Mouse (Mus musculus) limb, embryonic 15.5 days (tissue): Measurements from ENCODE around the gene Rcc2. TPM values are rescaled to one million over a fixed set of nuclear protein-coding genes. Genes with fewer than 3 reads are reported as not detected.

Experiments used
- ATAC-seq: fragments of 200-750 bp; cut with Nextera tagmentation; 2 replicates; pipeline ENCODE4 v1.8.0; 2017; ENCODE audit warnings: low read depth, moderate TSS enrichment; ENCODE audit not compliant: insufficient number of reproducible peaks, low FRiP score, low TSS enrichment
- H3K27ac ChIP-seq: fragments of 300-500 bp; sonication (generic); 2 replicates; pipeline ENCODE4 v1.5.1; 2015; ENCODE audit warnings: moderate library complexity, mild to moderate bottlenecking, inconsistent platforms
- H3K27me3 ChIP-seq: fragments of 300-500 bp; sonication (generic); 2 replicates; pipeline ENCODE4 v1.6.1; 2015; ENCODE audit warnings: inconsistent platforms
- H3K36me3 ChIP-seq: fragments of 300-500 bp; sonication (generic); 2 replicates; pipeline ENCODE4 v1.6.1; 2015; ENCODE audit warnings: inconsistent platforms
- H3K4me1 ChIP-seq: fragments of 300-500 bp; sonication (generic); 2 replicates; pipeline ENCODE4 v1.6.1; 2015; ENCODE audit warnings: inconsistent platforms
- H3K4me2 ChIP-seq: fragments of 300-500 bp; sonication (generic); 2 replicates; pipeline ENCODE4 v1.6.1; 2015; ENCODE audit warnings: mild to moderate bottlenecking, inconsistent platforms
- H3K4me3 ChIP-seq: fragments of 300-500 bp; sonication (generic); 2 replicates; pipeline ENCODE4 v1.5.1; 2015; ENCODE audit warnings: mild to moderate bottlenecking, inconsistent platforms
- H3K9ac ChIP-seq: fragments of 300-500 bp; sonication (generic); 2 replicates; pipeline ENCODE4 v1.6.1; 2015; ENCODE audit warnings: inconsistent platforms
- H3K9me3 ChIP-seq: fragments of 300-500 bp; sonication (generic); 2 replicates; pipeline ENCODE4 v1.6.1; 2016; ENCODE audit warnings: inconsistent platforms
- WGBS: fragments of 180-500 bp; shearing (Covaris S2); methylation state at CpG from one replicate; pipeline ENCODE4 v1.1.7; 2015; 5-methylcytosine and 5-hydroxymethylcytosine counted together
- polyA plus RNA-seq: library from polyadenylated mRNA; unstranded; fragments of >200 nt; fragmentation: Nextera tagmentation; extraction: Ambion mirVana; gene quantifications from 2 replicates; pipeline ENCODE4 v1.2.1, GENCODE M21; 2015

Gene Rcc2
- polyA plus RNA-seq, 1 experiment from 2014 or later, result 32.5 TPM

DNA sequence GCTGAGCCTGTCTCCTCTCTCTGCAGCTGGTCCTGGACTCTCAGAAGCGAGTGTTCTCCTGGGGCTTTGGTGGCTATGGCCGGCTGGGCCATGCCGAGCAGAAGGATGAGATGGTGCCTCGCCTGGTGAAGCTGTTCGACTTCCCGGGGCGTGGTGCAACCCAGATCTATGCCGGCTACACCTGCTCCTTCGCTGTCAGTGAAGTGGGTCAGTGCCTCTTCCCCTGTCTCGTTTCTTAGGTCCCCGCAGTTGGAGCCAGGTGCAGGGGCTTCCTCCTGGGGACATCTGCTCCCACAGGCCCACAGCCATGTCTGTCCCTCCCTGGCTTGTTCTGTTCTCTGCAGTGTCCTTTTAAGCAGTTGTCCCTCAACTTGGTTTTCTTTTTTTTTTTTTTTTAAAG, 16.7 kb downstream of the Rcc2 start:
- Histone ChIP-seq H3K4me3 (no peak overlapping the region), H3K36me3 (peaks cover 95% of the 10 kb centered on the region), H3K9me3 (no peaks in the 10 kb centered on the region), H3K27ac (no peak overlapping the region), H3K27me3 (no peaks in the 10 kb centered on the region), H3K4me2 (no peak overlapping the region), H3K4me1 (peaks cover 18% of the 10 kb centered on the region), H3K9ac (no peak overlapping the region)
- ATAC-seq, result no peak
- 89% methylated on average over 11 of the region's 11 CpGs for WGBS

DNA sequence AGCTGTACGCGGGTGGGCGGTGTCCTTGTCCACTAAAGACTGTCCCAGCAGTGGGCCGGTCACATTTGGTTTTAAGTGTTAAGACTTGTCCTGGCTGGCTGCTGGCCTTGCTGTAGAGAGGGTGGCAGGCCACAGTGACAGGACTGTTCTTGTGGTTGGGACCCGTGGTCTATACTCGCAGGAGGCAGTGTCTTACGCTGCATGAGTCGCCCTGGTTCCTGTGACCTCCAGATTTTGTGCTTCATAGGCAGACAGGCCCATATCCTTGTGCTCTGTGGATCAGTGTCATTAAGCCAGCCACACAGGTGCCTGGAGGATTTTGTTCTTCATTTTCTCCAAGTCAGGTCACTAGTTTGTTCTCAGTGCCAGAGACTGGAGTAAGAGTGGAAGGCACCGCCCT, 18.1 kb downstream of the Rcc2 start:
- H3K9me3 ChIP-seq, result no peaks in the 10 kb centered on the region
- H3K4me3 ChIP-seq, result no peak overlapping the region
- no peak overlapping the region for H3K27ac ChIP-seq
- H3K4me2 ChIP-seq, result no peak overlapping the region
- no peak for ATAC-seq
- H3K9ac ChIP-seq, result no peak overlapping the region
- 94% methylated on average over 9 of the region's 9 CpGs for WGBS
- peaks cover 94% of the 10 kb centered on the region for H3K36me3 ChIP-seq
- H3K4me1 ChIP-seq, result peaks cover 14% of the 10 kb centered on the region
- H3K27me3 ChIP-seq, result no peaks in the 10 kb centered on the region

DNA sequence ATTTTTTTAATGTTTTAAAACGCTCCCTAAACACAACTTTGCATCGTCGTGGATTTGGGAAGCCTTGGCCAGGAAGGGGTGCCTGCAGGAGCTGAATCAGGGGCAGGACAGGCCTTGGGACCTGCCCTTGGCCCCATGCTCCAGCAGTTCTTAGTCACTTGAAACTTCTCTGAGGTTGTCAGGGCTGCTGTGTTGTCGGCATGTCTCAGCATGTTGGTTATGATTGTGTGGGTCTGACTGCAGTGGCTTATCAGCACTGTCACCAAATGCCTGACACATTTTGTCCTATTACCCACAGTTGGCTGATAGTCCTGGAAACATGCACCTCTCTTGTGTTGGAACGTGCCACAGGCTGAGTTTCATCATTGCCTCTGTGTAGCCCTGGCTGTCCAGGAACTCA, 19.8 kb downstream of the Rcc2 start:
- no peak overlapping the region for H3K27ac ChIP-seq
- 77% methylated on average over 5 of the region's 5 CpGs for WGBS
- H3K4me3 ChIP-seq, result no peak overlapping the region
- no peak overlapping the region for H3K4me2 ChIP-seq
- peaks cover 6% of the 10 kb centered on the region; the same call in 1 of the 2 replicates for H3K4me1 ChIP-seq
- no peaks in the 10 kb centered on the region for H3K9me3 ChIP-seq
- no peak for ATAC-seq
- no peak overlapping the region for H3K9ac ChIP-seq
- H3K36me3 ChIP-seq, result peaks cover 79% of the 10 kb centered on the region
- H3K27me3 ChIP-seq, result no peaks in the 10 kb centered on the region

DNA sequence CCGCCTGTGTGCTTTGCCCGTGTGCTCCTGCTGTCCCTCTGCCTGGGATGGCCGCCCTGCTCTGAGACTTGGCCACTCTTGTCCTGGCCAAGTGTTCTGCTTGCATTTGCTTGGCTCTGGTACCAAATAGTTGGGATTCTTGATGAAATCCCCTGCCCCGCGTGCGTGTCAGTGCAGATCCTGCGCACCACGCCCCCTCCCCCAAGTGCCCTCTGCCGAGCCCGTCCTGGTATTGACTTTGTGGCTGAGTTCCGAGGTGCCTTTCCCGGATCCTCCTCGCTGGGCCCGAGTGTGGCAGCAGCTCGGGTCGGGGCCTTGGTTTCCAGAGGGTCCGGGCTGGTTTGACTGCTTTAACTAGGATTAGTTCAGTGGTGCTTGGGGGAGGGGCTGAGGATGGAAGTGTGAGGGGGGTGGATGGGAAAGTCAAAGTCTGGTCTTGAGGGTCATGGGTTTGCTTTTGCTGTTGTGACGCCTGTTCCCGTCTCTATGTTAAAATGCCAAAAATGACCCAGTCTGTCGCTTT, 21.7 kb downstream of the Rcc2 start:
- Histone ChIP-seq H3K9ac (no peak overlapping the region), H3K4me1 (peaks cover 6% of the 10 kb centered on the region; the same call in 1 of the 2 replicates), H3K4me3 (no peak overlapping the region), H3K9me3 (no peaks in the 10 kb centered on the region), H3K36me3 (peaks cover 60% of the 10 kb centered on the region), H3K27me3 (no peaks in the 10 kb centered on the region), H3K27ac (no peak overlapping the region; the same call in 1 of the 2 replicates), H3K4me2 (no peak overlapping the region)
- WGBS, result 70% methylated on average over 20 of the region's 20 CpGs
- ATAC-seq, result no peak

DNA sequence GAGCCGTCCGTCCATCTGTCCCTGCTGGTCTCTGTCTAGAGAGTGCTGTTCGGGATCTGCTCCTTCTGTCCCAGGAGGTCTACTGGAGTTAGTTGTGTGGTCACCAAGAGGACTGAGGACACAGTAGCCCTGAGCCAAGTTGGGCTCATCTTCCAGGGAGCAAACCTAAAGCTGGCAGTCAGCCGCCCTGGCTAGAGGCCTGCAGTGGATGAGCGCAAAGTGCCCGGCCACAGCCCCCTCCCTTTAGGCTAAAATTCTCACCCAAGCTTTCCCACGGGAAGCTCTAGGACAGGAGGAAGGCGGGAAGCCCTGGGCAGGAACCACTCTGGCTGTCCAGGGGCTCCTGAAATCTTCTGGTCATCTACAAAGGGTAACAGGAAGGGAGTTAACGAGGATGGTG, 22.4 kb downstream of the Rcc2 start:
- peaks cover 6% of the 10 kb centered on the region; the same call in 1 of the 2 replicates for H3K4me1 ChIP-seq
- H3K4me2 ChIP-seq, result no peak overlapping the region
- peaks cover 55% of the 10 kb centered on the region for H3K36me3 ChIP-seq
- H3K27me3 ChIP-seq, result no peaks in the 10 kb centered on the region
- 72% methylated on average over 9 of the region's 9 CpGs for WGBS
- no peaks in the 10 kb centered on the region for H3K9me3 ChIP-seq
- H3K9ac ChIP-seq, result no peak overlapping the region
- no peak for ATAC-seq
- H3K27ac ChIP-seq, result no peak overlapping the region
- H3K4me3 ChIP-seq, result no peak overlapping the region

DNA sequence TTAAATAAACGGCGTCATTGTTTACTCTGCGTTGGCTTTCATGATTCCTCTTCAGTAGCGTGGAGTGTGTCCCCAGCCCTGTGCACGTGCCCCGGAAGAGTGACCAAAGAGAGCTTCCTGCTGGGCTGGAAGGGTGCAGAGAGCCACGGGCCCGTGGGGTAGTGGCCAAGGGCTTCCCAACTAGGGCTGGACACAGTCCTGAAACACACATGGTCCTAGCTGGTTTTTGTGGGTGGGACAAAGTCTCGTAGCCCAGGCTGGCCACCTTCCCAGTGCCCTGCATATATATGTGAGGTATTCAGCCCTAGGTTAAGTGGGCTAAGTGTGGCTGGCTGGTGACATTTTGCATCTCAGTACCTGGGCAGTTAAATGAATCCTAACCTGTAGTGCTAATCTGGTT, 22.9 kb downstream of the Rcc2 start:
- no peak overlapping the region for H3K4me2 ChIP-seq
- H3K9me3 ChIP-seq, result no peaks in the 10 kb centered on the region
- no peak overlapping the region for H3K27ac ChIP-seq
- peaks cover 50% of the 10 kb centered on the region for H3K36me3 ChIP-seq
- H3K4me1 ChIP-seq, result peaks cover 6% of the 10 kb centered on the region; the same call in 1 of the 2 replicates
- H3K27me3 ChIP-seq, result no peaks in the 10 kb centered on the region
- no peak overlapping the region for H3K4me3 ChIP-seq
- no peak for ATAC-seq
- no peak overlapping the region for H3K9ac ChIP-seq
- WGBS, result 79% methylated on average over 9 of the region's 9 CpGs

DNA sequence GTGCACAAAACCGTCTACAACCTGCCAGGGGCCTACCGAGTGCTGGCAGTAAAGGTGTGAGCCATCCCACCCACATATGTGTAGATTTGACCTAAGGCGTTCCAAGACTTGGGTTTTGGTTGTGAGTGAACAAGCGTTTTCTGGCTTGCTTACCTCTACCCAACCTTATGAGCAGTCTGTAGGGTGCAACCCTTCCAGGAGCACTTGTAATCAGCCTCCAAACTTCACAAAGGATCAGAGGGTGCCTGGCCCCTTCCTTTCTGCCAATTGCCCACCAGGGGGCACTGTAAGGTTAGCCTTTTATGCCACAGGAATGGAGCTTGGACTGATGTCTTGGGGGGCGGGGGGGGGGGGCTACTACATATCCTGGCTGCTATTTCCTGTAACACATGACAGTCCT, 23.5 kb downstream of the Rcc2 start:
- 0 out of 2 replicates have a peak overlapping the region, but pooled peaks have one; percentile 33 for H3K27ac ChIP-seq
- no peaks in the 10 kb centered on the region for H3K27me3 ChIP-seq
- H3K9me3 ChIP-seq, result no peaks in the 10 kb centered on the region
- H3K4me2 ChIP-seq, result no peak overlapping the region
- H3K36me3 ChIP-seq, result peaks cover 44% of the 10 kb centered on the region
- H3K4me1 ChIP-seq, result peaks cover 6% of the 10 kb centered on the region; the same call in 1 of the 2 replicates
- no peak overlapping the region for H3K4me3 ChIP-seq
- H3K9ac ChIP-seq, result no peak overlapping the region
- no peak for ATAC-seq
- WGBS, result 44% methylated on average over 5 of the region's 5 CpGs

DNA sequence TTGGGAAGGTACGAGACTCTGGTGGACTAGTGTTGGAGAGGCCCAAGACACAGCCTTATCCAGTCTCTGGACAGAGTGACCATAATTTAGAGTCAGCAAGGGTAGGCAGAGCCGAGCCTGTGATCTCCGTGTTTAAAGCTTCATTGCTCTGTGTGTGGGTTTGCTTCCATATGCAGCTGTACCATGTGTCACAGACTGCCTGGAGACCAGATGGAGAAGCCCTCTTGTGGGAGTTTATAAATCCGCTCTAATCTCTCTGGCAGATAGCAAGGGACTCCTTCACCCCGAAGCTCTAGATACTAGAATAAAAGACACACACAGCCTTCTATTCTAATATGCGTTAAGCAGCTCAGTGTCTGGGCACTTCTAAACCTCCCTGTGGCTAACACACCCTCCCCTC, 24.4 kb downstream of the Rcc2 start:
- no peak overlapping the region for H3K4me2 ChIP-seq
- H3K9me3 ChIP-seq, result no peaks in the 10 kb centered on the region
- H3K4me3 ChIP-seq, result no peak overlapping the region
- peak overlapping the region; percentile 33; the same call in 1 of the 2 replicates for H3K27ac ChIP-seq
- H3K36me3 ChIP-seq, result peaks cover 35% of the 10 kb centered on the region
- WGBS, result 50% methylated on average over 6 of the region's 6 CpGs
- H3K9ac ChIP-seq, result no peak overlapping the region
- H3K27me3 ChIP-seq, result no peaks in the 10 kb centered on the region
- ATAC-seq, result no peak
- peaks cover 6% of the 10 kb centered on the region; the same call in 1 of the 2 replicates for H3K4me1 ChIP-seq

DNA sequence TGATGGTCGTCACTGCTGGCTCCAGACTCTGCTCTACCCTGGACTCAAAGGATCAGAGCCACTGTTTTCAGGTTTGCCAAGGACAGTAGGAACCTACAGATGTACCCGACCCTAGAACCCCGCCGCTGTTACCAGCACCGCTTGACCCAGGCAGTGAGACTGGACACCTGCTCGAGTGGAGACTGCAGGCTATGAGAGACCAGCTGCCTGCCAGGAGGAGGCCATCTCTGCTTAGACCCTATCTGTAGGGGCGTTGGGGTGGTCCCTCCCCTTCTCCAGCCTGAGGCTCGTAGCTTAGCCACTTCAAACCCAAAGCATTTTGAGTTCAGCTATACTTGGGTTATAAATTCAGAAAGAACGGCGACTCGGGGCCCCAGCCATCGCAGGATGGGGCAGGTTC, 26.6 kb downstream of the Rcc2 start:
- Histone ChIP-seq H3K9ac (no peak overlapping the region), H3K36me3 (peaks cover 14% of the 10 kb centered on the region), H3K4me2 (no peak overlapping the region), H3K4me1 (peaks cover 4% of the 10 kb centered on the region; the same call in 1 of the 2 replicates), H3K27me3 (no peaks in the 10 kb centered on the region), H3K9me3 (no peaks in the 10 kb centered on the region), H3K4me3 (no peak overlapping the region), H3K27ac (no peak overlapping the region)
- ATAC-seq, result no peak
- WGBS, result 81% methylated on average over 12 of the region's 12 CpGs

DNA sequence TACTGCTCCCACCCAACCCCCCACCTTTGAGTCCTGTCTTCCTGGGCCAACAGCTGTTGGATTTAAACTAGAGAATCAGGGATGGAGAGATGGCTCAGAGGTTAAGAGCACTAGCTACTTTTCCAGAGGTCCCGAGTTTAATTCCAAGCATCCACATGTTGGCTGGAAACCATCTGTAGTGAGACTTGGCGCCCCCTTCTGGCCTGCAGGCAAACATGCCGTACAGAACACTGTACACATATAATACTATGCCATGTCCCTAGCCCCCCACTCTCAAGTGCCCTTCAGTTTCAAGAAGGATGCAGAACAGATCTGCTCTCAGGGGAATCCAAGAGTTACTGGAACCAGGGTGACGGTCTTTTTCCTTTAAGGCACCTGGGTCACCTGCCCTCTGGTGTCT, 31.3 kb downstream of the Rcc2 start:
- Histone ChIP-seq H3K4me1 (no peaks in the 10 kb centered on the region), H3K36me3 (no peaks in the 10 kb centered on the region), H3K9me3 (no peaks in the 10 kb centered on the region), H3K4me3 (no peak overlapping the region), H3K9ac (no peak overlapping the region), H3K27ac (no peak overlapping the region), H3K27me3 (no peaks in the 10 kb centered on the region), H3K4me2 (no peak overlapping the region)
- ATAC-seq, result no peak
- 72% methylated on average over 4 of the region's 4 CpGs for WGBS

DNA sequence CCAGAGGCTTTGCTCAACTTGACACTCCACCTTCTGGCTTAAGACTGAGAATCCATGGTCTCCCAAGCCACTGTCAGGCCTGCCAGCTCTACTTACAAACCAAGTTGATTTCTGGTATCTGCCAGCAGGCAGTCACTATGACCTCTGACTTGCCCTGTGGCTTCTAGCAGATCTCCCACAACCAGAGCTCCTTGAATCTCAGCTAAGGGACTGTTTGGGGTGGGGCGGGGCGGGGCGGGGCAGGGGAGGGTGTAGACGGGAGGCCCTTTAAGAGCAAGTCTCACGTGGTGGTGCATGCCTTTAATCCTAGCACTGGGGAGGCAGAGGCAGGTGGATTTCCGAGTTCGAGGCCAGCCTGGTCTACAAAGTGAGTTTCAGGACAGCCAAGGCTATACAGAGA, 32.5 kb downstream of the Rcc2 start:
- Histone ChIP-seq H3K4me3 (no peak overlapping the region), H3K9me3 (no peaks in the 10 kb centered on the region), H3K36me3 (no peaks in the 10 kb centered on the region), H3K4me2 (no peak overlapping the region), H3K4me1 (no peaks in the 10 kb centered on the region), H3K27ac (no peak overlapping the region), H3K27me3 (no peaks in the 10 kb centered on the region), H3K9ac (no peak overlapping the region)
- WGBS, result 74% methylated on average over 7 of the region's 7 CpGs
- no peak for ATAC-seq

DNA sequence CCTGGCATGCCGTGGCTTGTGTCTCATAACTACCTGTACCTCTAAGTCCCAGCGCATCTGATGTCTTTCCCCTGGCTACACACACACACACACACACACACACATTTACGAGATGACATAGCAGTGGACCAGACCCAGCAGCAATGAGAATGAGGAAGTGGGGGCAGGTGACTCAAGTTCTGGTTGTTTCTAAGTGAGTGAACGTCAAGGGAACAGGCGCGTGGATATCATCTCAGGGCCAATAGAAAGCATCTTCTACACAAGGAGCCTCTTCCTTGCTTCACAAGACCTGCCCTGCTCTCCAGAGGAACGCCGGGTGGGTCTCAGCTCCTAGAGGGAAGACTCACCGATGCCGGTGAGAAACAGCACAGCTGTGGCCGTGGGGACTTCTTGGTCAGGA, 40.3 kb downstream of the Rcc2 start:
- Histone ChIP-seq H3K27ac (no peak overlapping the region), H3K4me1 (no peaks in the 10 kb centered on the region), H3K36me3 (no peaks in the 10 kb centered on the region), H3K4me3 (no peak overlapping the region), H3K9me3 (no peaks in the 10 kb centered on the region), H3K9ac (no peak overlapping the region), H3K27me3 (no peaks in the 10 kb centered on the region), H3K4me2 (no peak overlapping the region)
- WGBS, result 78% methylated on average over 11 of the region's 11 CpGs
- no peak for ATAC-seq

DNA sequence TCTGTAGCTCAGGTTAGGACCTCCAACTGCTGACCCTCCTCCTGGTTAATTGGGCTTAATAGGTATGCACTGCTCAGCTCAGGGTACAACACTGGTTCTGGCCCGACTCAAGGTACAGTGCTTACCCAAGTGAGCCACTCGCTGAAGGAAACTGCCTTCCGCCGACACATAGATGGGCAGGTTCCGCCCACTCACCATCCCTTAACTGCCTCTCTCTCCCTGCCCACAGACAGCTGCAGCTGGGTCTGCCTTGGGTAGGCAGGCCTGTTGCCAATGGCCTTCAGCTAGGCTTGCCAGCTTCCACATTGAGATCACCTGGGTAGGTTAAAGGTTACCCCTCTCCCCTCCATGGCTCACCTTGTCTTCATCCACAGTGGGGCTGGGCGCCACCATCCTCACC, 41.1 kb downstream of the Rcc2 start:
- ATAC-seq, result 0 out of 2 replicates have a peak, but pooled peaks have one; percentile 12
- H3K27me3 ChIP-seq, result no peaks in the 10 kb centered on the region
- H3K9ac ChIP-seq, result no peak overlapping the region
- H3K4me2 ChIP-seq, result no peak overlapping the region
- H3K4me3 ChIP-seq, result no peak overlapping the region
- H3K4me1 ChIP-seq, result no peaks in the 10 kb centered on the region
- no peaks in the 10 kb centered on the region for H3K36me3 ChIP-seq
- H3K9me3 ChIP-seq, result no peaks in the 10 kb centered on the region
- 82% methylated on average over 6 of the region's 6 CpGs for WGBS
- no peak overlapping the region for H3K27ac ChIP-seq
